Mouse (Mus musculus) erythroblast, embryonic 14.5 days (primary cell): ENCODE results near the gene Mmp7.

Experiments used
- GATA1 ChIP-seq: IDR thresholded peaks from 2 replicates; pipeline ENCODE4 v1.6.1; 2012; ENCODE audit warnings: low read length, inconsistent platforms, mixed read lengths
- TAL1 ChIP-seq: IDR thresholded peaks from 3 replicates; pipeline ENCODE4 v1.6.1; 2012; ENCODE audit warnings: low read length, inconsistent platforms, mixed read lengths

DNA sequence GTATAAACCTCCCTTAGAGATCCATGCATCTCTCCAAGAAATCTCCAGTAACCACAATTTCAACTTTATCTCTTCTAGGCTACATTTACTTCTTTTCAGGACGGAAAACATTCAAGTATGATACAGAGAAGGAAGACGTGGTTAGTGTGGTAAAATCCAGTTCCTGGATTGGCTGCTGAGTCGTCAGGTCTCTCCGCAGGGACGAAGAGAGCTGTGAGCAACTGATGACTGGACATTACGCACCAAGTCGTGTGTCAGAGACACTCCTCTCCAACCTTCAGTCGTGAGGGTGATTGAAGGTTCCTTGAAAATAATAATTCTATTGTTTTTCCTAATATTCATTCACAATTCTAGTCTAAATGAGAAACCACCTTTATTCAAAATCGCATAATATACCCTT, 18.9 kb upstream of the Mmp7 start:
- TF ChIP-seq TAL1 (no peak), GATA1 (no peak)
